In the genomic region with DNA sequence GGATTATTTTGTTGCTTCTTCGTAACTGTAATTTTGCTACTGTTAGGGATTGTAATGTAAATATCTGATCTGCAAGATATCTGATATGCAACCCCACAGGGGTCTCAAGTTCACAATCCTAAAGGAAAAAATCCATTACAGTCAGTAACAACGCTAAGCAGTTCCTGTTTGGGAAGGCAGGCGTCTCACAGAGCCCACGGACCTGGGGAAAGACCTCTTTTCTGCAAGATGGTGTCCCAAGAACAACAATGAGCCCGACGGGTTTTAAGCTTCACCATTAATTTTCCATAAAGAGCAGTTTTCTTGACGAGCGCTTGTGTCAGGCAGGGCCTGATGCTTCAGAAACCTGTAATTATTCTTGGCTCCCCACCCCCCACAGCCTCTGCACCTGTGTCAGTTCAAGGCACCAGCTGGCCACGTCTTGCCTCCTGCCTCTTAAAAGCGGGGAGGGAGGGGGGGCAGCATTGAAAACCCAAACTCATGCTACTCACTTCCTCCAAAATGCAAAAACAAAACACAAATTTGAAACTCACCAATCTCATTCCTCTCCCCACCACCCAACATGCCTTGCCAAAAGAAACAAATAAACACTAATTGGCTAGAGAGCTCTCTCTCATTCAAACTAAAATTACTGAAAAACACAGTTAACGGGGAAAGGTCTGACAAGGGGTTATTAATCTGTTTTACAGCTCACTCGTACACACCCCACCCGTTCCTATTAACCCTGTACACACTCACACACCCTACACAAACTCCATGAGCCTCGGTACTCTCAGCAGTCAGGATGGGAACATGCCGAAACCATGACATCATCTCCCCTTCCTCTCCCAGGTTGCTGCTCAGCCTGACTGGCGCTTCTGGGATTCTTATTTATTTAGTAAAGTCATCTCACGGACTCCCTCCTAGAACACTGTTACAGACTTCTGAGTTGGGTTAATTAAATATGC, we compare ENCODE assay signal across 8 mouse cellular contexts. TPM values are rescaled to one million over a fixed set of nuclear protein-coding genes. Genes with fewer than 3 reads are reported as not detected.
A peak's percentile ranks its signal among the peaks of the same experiment; 100 is the strongest.
DNase-seq lines count a peak whose midpoint lies in the region; ATAC-seq and TF ChIP-seq lines count a peak whose summit lies in the region.

No protein-coding gene starts in this region.

- H3K36me3 ChIP-seq in embryonic facial prominence, embryonic 14.5 days (ENCODE audit: control insufficient read depth, insufficient read depth, low read length): no peaks in the 10 kb centered on the region
- no peaks in the 10 kb centered on the region for H3K36me3 ChIP-seq in midbrain, embryonic 12.5 days
- no peaks in the 10 kb centered on the region for H3K36me3 ChIP-seq in thymus, adult 2 months (ENCODE audit: control insufficient read depth, insufficient read depth, low read length)

- DNase-seq in ZHBTc4 (ENCODE audit: low read depth, low spot score): peak; percentile 10
- DNase-seq in embryonic facial prominence, embryonic 14.5 days (ENCODE audit: low spot score): peak; percentile 72
- peak; percentile 50 to 64 for DNase-seq in heart, postnatal 36 days
- DNase-seq in kidney, postnatal 36 days: peak; percentile 48 to 81
- DNase-seq in thymus, adult 2 months: peak; percentile 85
- no peak for DNase-seq in layer of hippocampus, adult 8-10 months (ENCODE audit: low spot score in 2 of 2)

- TF ChIP-seq POLR2A in thymus, adult 2 months (IDR thresholded peaks at IDR 0.05; ENCODE audit: control insufficient read depth, extremely low read depth, insufficient read depth, low read length, poor library complexity): no peak

- ATAC-seq in CD4-positive, CD25-positive, alpha-beta regulatory T cell, adult 4 months: peak; percentile 37
- peak; percentile 84 for ATAC-seq in embryonic facial prominence, embryonic 14.5 days (ENCODE audit: low read depth)
- ATAC-seq in midbrain, embryonic 12.5 days (ENCODE audit: low FRiP score, low read depth): peak; percentile 79

- TF ChIP-seq CTCF in thymus, adult 2 months (IDR thresholded peaks at IDR 0.05; ENCODE audit: borderline replicate concordance, control insufficient read depth, extremely low read depth, insufficient read depth, low read length, poor library complexity): peak; percentile 42; the same call in 1 of the 2 replicates

- intact Hi-C loops in heart, postnatal 36 days (cut with DNase I): loop anchor here (2.0 kb wide), 2 partner anchors 47 to 69 kb away; no protein-coding TSS in a partner anchor

- peaks cover 29% of the 10 kb centered on the region for H3K4me1 ChIP-seq in embryonic facial prominence, embryonic 14.5 days (ENCODE audit: control insufficient read depth, insufficient read depth, low read length)
- H3K4me1 ChIP-seq in midbrain, embryonic 12.5 days: peaks cover 27% of the 10 kb centered on the region
- peaks cover 43% of the 10 kb centered on the region for H3K4me1 ChIP-seq in thymus, adult 2 months (replicated peaks; ENCODE audit: control insufficient read depth, insufficient read depth, low read length)

- peak overlapping the region; percentile 39 for H3K4me2 ChIP-seq in embryonic facial prominence, embryonic 14.5 days (ENCODE audit: low read depth, low read length)
- peak overlapping the region; percentile 8; the same call in 1 of the 2 replicates for H3K4me2 ChIP-seq in midbrain, embryonic 12.5 days (replicated peaks)

- no peaks in the 10 kb centered on the region for H3K27me3 ChIP-seq in embryonic facial prominence, embryonic 14.5 days (replicated peaks; ENCODE audit: control insufficient read depth, insufficient read depth, low read length)
- H3K27me3 ChIP-seq in midbrain, embryonic 12.5 days: no peaks in the 10 kb centered on the region
- H3K27me3 ChIP-seq in thymus, adult 2 months (ENCODE audit: control insufficient read depth, insufficient read depth, low read length): no peaks in the 10 kb centered on the region

- peak overlapping the region; percentile 53; the same call in 1 of the 2 replicates for H3K27ac ChIP-seq in embryonic facial prominence, embryonic 14.5 days (replicated peaks; ENCODE audit: low read depth, low read length)
- peak overlapping the region; percentile 58 for H3K27ac ChIP-seq in midbrain, embryonic 12.5 days (replicated peaks)
- peak overlapping the region; percentile 94 for H3K27ac ChIP-seq in thymus, adult 2 months (ENCODE audit: control insufficient read depth, insufficient read depth, low read length)

- H3K9me3 ChIP-seq in embryonic facial prominence, embryonic 14.5 days (ENCODE audit: control insufficient read depth, low read length): no peaks in the 10 kb centered on the region
- no peaks in the 10 kb centered on the region for H3K9me3 ChIP-seq in midbrain, embryonic 12.5 days

- H3K9ac ChIP-seq in embryonic facial prominence, embryonic 14.5 days (ENCODE audit: low read depth, low read length): no peak overlapping the region
- no peak overlapping the region for H3K9ac ChIP-seq in midbrain, embryonic 12.5 days (replicated peaks)

- H3K4me3 ChIP-seq in embryonic facial prominence, embryonic 14.5 days (ENCODE audit: low read depth, low read length): no peak overlapping the region
- H3K4me3 ChIP-seq in midbrain, embryonic 12.5 days: no peak overlapping the region
- H3K4me3 ChIP-seq in thymus, adult 2 months (ENCODE audit: control insufficient read depth, insufficient read depth, low read length): 0 out of 2 replicates have a peak overlapping the region, but pooled peaks have one; percentile 5

- 25% methylated on average over 17 of the region's 17 CpGs for WGBS in embryonic facial prominence, embryonic 14.5 days
- WGBS in midbrain, embryonic 12.5 days: 41% methylated on average over 17 of the region's 17 CpGs
- 20% methylated on average over 17 of the region's 17 CpGs for WGBS in thymus, adult 2 months

RNA-seq across cellular contexts. Expression of gene Klf7, which starts 34.2 kb away (rescaled TPM):
- polyA plus RNA-seq in CD4-positive, CD25-positive, alpha-beta regulatory T cell, adult 4 months (2017; shearing (Covaris generic)): 10 to 100 TPM; 30.0 to 36.1 TPM
- 26.1 and 27.7 TPM in 2 replicates for polyA plus RNA-seq in embryonic facial prominence, embryonic 14.5 days (2014; fragmentation: Nextera tagmentation; extraction: Ambion mirVana)
- 10 to 100 TPM; 16.3 to 17.0 TPM for total RNA-seq in heart, postnatal 36 days (2021)
- 40.8 and 41.1 TPM in 2 replicates for polyA plus RNA-seq in midbrain, embryonic 12.5 days (2016; fragmentation: Nextera tagmentation; extraction: Ambion mirVana)
- 31.7 and 36.3 TPM in 2 replicates for polyA plus RNA-seq in thymus, adult 2 months (2012; rRNA removed)
- 10 to 100 TPM; 28.0 to 43.8 (median 32.3) TPM for total RNA-seq in layer of hippocampus, adult 8-10 months (2022)

Comparison
In these comparisons a context has a peak if more than half of its experiments do, and no peak if none do; other contexts are left out.
1. DNase-seq: peak in ZHBTc4 (single experiment), embryonic facial prominence, embryonic 14.5 days (single experiment), heart, postnatal 36 days (2 of 2), kidney, postnatal 36 days (2 of 2) and thymus, adult 2 months (single experiment); none in layer of hippocampus, adult 8-10 months (0 of 2).
2. Peak in every context shown above with its lines, with median percentiles within 50 percentile points of each other: ATAC-seq and H3K27ac ChIP-seq.